Mouse (Mus musculus) C2C12 (cell line): ENCODE measurements around the gene Dpep3. TPM values are rescaled to one million over a fixed set of nuclear protein-coding genes. Genes with fewer than 3 reads are reported as not detected.
A peak's percentile ranks its signal among the peaks of the same experiment; 100 is the strongest.

Experiments
- H3K27me3 ChIP-seq: one replicate; pipeline ENCODE4 v1.6.1; 2011; ENCODE audit not compliant: control insufficient read depth, insufficient read depth, insufficient read length
- H3K36me3 ChIP-seq: one replicate; pipeline ENCODE4 v1.6.1; 2011; ENCODE audit not compliant: control insufficient read depth, insufficient read depth
- H3K4me3 ChIP-seq: one replicate; pipeline ENCODE4 v1.5.1; 2011; ENCODE audit warnings: mild to moderate bottlenecking, control low read depth; ENCODE audit not compliant: poor library complexity, insufficient read depth, severe bottlenecking
- H3K79me2 ChIP-seq: one replicate; pipeline ENCODE4 v1.6.1; 2011; ENCODE audit not compliant: control insufficient read depth, insufficient read depth
- H3K79me3 ChIP-seq: one replicate; pipeline ENCODE4 v1.6.1; 2011; ENCODE audit warnings: low read depth, control low read depth
- H3ac ChIP-seq: one replicate; pipeline ENCODE3; 2011; ENCODE audit warnings: low read depth; ENCODE audit not compliant: control insufficient read depth, insufficient read length
- CEBPB ChIP-seq: IDR thresholded peaks from one replicate; pipeline ENCODE4 v1.6.1; 2011; ENCODE audit warnings: low read depth, mild to moderate bottlenecking, control low read depth, moderate library complexity
- CTCF ChIP-seq: IDR thresholded peaks from one replicate; pipeline ENCODE4 v1.5.1; 2011; ENCODE audit not compliant: control insufficient read depth, insufficient read depth, insufficient read length
- FOSL1 ChIP-seq: IDR thresholded peaks from one replicate; pipeline ENCODE4 v1.8.0; 2011; ENCODE audit warnings: mild to moderate bottlenecking, low read length; ENCODE audit not compliant: poor library complexity, insufficient read depth, severe bottlenecking
- MAX ChIP-seq: IDR thresholded peaks from one replicate; pipeline ENCODE4 v1.6.1; 2011; ENCODE audit warnings: mild to moderate bottlenecking, control low read depth
- MYOD1 ChIP-seq: IDR thresholded peaks from one replicate; pipeline ENCODE4 v1.6.1; 2011; ENCODE audit warnings: low read depth; ENCODE audit not compliant: control insufficient read depth, insufficient read length
- MYOG ChIP-seq: IDR thresholded peaks from one replicate; pipeline ENCODE4 v1.6.1; 2011; ENCODE audit not compliant: control insufficient read depth, insufficient read length; ENCODE audit errors: extremely low read depth
- USF1 ChIP-seq: IDR thresholded peaks from one replicate; pipeline ENCODE4 v1.6.1; 2011; ENCODE audit warnings: low read depth, mild to moderate bottlenecking, control low read depth, moderate library complexity
- polyA plus RNA-seq: library from polyadenylated mRNA; unstranded; fragments of >200 nt; fragmentation: generic; extraction: Trizol; gene quantifications from one replicate; pipeline ENCODE4 v1.2.1, GENCODE M21; 2012; ENCODE audit warnings: missing spikeins

Gene Dpep3
- polyA plus RNA-seq, 1 experiment = not detected

DNA sequence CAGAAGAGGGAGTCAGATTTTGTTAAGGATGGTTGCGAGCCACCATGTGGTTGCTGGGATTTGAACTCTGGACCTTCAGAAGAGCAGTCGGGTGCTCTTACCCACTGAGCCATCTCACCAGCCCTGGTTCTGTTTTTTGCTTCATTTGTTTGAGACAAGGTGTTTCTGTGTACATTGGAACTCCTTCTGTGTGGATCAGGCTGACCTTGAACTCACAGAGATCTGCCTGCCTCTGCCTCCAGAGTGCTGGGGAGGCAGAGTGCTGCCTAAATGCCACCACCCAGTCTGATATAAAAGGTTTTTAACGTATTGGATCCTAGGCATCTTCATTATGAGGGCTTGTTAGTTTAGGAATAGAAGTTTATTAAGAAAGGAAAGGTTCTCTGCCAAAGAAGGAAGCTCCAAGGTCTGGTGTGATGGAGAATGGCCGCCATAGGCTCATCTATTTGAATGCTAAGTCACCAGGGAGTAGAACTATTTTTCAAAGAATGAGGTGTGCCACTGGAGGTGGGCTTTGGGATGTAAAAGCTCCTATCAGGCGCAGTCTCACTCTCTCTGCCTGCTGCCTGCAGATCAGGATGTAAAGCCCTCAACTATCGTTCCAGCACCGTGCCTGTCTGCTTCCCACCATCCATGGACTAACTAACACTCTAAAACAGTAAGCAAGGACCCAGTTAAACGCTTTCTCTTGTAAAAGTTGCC is 8.1 kb downstream of the Dpep3 start:
- no peaks in the 10 kb centered on the region for H3K79me2 ChIP-seq
- no peak overlapping the region for H3K4me3 ChIP-seq
- H3K79me3 ChIP-seq = no peaks in the 10 kb centered on the region
- TF ChIP-seq USF1 (no peak), MAX (no peak), FOSL1 (no peak), CEBPB (no peak), MYOG (no peak), CTCF (no peak), MYOD1 (no peak)
- no peaks in the 10 kb centered on the region for H3K27me3 ChIP-seq
- no peak overlapping the region for H3ac ChIP-seq
- H3K36me3 ChIP-seq = no peaks in the 10 kb centered on the region

DNA sequence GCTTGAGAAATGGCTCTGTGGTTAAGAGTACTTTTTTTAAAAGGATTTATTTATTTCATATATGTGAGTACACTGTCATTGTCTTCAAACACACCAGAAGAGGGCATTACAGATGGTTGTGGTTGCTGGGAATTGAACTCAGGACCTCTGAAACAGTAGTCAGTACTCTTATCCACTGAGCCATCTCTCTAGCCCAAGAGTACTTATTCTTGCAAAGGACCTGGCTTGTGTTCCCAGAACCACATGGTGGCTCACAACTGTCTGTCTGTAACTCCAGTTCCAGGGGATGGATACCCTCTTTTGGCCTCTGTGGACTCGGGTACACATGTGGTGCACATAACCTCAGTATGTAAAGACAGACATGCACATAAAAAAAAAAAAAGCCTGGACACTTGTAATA is 9.9 kb downstream of the Dpep3 start:
- no peaks in the 10 kb centered on the region for H3K27me3 ChIP-seq
- peaks cover 15% of the 10 kb centered on the region for H3K79me2 ChIP-seq
- no peaks in the 10 kb centered on the region for H3K36me3 ChIP-seq
- H3K79me3 ChIP-seq = peaks cover 7% of the 10 kb centered on the region
- TF ChIP-seq CTCF (no peak), CEBPB (no peak), USF1 (no peak), MYOD1 (no peak), FOSL1 (no peak), MYOG (no peak), MAX (no peak)
- no peak overlapping the region for H3K4me3 ChIP-seq
- H3ac ChIP-seq = no peak overlapping the region

DNA sequence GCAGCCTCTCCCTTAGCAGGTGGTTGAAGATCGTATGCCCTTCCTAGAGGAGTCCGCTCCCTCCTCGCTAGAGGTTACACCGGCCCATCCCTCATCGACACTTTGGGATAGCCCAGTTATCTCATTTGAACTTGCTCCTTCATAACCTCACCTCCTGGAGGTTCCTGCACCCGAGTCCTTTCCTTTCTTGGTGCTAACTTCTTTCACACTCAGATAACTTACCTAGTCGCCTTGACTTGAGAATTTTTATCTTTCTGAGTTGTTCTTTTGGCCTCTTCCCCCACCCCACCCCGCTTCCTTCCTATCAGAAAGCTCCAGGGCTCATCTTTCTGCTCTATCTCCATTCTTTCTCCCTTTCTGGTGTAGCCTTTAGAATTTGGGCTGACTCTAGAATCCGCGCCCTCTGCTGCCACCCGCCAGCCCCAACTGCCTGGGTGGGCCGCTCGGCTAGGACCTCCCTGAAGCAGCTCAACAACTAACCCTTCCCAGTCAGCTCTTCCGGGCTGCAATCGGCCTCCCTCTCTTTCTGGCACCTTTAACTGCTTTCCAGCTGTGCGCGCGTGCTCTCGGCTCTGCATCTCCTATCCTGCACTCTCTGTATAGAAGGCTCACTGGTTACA is 12.4 kb downstream of the Dpep3 start:
- TF ChIP-seq FOSL1 (no peak), USF1 (no peak), CTCF (no peak), MAX (no peak), CEBPB (no peak), MYOD1 (no peak), MYOG (no peak)
- H3K36me3 ChIP-seq = no peaks in the 10 kb centered on the region
- peaks cover 31% of the 10 kb centered on the region for H3K79me3 ChIP-seq
- H3K4me3 ChIP-seq = no peak overlapping the region
- peaks cover 40% of the 10 kb centered on the region for H3K79me2 ChIP-seq
- no peak overlapping the region for H3ac ChIP-seq
- no peaks in the 10 kb centered on the region for H3K27me3 ChIP-seq

DNA sequence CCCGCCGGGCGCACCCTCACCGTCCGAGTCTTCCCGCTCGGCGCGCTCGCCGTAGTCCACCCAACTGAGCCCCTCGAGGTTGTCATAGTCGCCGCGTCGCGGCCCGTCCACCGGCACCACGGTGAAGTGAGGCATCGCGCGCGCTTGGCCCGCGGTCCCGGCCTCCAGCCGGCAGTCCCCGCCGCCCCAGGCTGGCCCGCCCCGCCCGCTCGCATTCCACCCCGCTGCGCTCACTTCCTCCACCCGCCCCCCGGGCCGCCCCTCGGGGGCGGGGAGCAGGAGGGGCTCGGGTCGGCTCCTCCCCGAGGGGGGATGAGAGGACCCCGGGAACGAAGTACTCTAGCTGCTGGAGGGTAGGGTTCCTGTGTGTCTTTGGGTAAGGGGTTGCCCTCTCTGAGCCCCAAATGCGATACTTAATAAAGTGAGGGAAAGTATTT is 13.3 kb downstream of the Dpep3 start, which contains the start of gene Slc12a4:
TSS of gene Slc12a4 (minus strand) at position 193 of the 437 bp plus-strand sequence.
- peaks cover 40% of the 10 kb centered on the region for H3K79me3 ChIP-seq
- no peaks in the 10 kb centered on the region for H3K36me3 ChIP-seq
- peak within 1 kb of the TSS; percentile 95 for H3ac ChIP-seq

DNA sequence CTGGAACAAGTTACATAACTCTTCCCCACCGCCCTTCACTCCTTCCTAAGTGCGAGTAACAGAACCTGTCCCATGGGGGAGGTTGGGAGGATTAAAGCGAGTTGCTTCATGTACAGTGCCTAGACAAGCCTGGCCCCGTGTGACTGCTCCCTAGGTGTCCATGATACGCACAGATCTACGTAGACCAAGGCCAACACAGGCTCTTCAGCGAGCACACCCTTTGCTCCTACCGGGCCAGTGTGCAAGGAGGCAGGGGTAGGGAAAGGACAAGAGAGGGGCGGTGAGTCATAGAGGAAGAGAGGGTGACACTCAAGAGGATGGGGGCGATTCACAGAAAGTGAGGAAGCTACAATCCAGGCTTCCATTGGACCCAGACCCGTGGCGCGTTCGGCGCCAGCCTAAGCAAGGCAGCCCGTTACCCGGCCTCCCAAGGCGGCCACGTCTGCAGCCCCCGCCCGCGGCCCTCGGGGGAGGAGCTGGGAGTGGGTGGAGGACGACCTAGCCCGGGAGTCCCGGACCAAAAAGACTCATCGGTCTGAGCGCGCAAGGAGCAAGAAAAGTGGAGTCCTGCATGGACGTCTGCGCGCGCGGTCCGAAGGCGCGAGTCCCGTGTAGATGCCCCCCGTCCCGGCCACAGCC is 13.8 kb downstream of the Dpep3 start:
- TF ChIP-seq MYOG (no peak), CEBPB (no peak), FOSL1 (no peak), MYOD1 (no peak), USF1 (no peak), MAX (no peak), CTCF (no peak)
- H3K4me3 ChIP-seq = peak overlapping the region; percentile 76
- H3ac ChIP-seq = peak overlapping the region; percentile 95
- peaks cover 55% of the 10 kb centered on the region for H3K79me2 ChIP-seq
- H3K36me3 ChIP-seq = no peaks in the 10 kb centered on the region
- no peaks in the 10 kb centered on the region for H3K27me3 ChIP-seq
- peaks cover 44% of the 10 kb centered on the region for H3K79me3 ChIP-seq

More for the DNA sequence above, 13.3 kb downstream of the Dpep3 start, which contains the start of gene Slc12a4:
- Histone ChIP-seq H3K27me3 (no peaks in the 10 kb centered on the region), H3K4me3 (peak within 1 kb of the TSS; percentile 76), H3K79me2 (peaks cover 49% of the 10 kb centered on the region)
- no peak for TF ChIP-seq MYOG
- no peak for TF ChIP-seq CEBPB
- TF ChIP-seq MAX = no peak
- TF ChIP-seq CTCF = no peak
- TF ChIP-seq USF1 = no peak
- no peak for TF ChIP-seq MYOD1
- TF ChIP-seq FOSL1 = no peak
